Mouse (Mus musculus) erythroid progenitor cell, adult 5-6 weeks (primary cell): Measurements from ENCODE around the gene Bcl2l13. TPM values are rescaled to one million over a fixed set of nuclear protein-coding genes. Genes with fewer than 3 reads are reported as not detected.
"Not testable (repeated sequence)": the region's sequence is repeated elsewhere in the genome, so short reads cannot be mapped to it uniquely, and the experiment has no call there.

ENCODE experiments used
- ATAC-seq: replicated peaks from 2 replicates; pipeline ENCODE4 v1.8.0; 2016; ENCODE audit warnings: moderate number of reproducible peaks, mild to moderate bottlenecking, moderate TSS enrichment, inconsistent platforms; ENCODE audit not compliant: poor library complexity, low FRiP score, severe bottlenecking
- total RNA-seq, 2 experiments: library from RNA; stranded (forward) in 1 of 2; stranded (reverse) in 1 of 2; fragments of 150-400 nt in 1 of 2; fragments of 186-747, 209-891 nt in 1 of 2; gene quantifications; 2 replicates each; pipeline versions ENCODE4 v1.2.3 to v1.2.4; 2015 to 2017; ENCODE audit warnings: low replicate concordance in 2 of 2

Gene Bcl2l13
- total RNA-seq, 2 experiments from 2014 or later: 36.0 to 60.8 TPM

DNA sequence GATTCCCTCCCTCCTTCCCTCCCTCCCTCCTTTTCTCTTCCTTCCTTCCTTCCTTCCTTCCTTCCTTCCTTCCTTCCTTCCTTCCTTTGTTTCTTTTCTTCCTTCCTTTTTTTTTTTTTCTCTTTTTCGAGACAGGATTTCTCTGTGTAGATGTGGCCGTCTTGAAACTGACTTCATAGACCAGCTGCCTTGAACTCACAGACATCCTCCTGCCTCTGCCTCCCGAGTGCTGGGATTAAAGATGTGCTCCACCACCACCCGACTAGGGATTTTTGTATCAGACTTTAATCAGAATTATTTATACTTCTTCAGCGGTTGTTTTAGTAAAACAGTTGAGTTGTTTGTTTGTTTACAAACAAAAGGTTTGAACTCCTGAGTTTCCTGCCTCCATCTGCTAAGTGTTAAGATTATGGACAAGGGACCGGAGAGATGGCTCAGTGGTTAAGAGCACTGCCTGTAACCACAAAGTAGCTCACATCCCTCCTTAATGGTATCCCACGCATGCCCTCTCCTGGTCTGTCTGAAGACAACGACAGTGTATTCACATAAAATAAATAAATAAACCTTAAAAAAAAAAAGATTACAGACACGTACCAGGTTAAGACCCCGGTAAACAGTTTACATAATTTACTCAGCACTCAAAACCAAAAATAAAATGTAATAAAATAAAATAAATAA, 12.9 kb upstream of the Bcl2l13 start:
- ATAC-seq: peak; percentile 56

DNA sequence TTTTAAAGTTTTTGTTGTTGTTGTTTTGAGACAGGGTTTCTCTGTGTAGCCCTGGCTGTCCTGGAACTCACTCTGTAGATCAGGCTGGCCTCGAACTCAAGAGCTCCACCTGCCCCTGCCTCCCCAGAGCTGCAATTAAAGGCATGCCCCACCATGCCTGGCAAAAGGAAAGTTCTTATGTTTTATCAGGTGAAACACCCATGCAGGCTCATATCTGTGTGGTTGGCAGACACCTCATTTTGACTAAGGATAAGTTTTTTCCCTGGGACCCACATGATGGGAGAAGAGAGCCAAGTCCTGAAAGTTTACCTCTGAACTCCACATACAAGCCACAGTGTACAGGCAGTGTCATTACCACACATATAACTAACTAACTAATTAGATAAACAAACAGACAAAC, 6.0 kb upstream of the Bcl2l13 start:
- peak; percentile 79 for ATAC-seq

DNA sequence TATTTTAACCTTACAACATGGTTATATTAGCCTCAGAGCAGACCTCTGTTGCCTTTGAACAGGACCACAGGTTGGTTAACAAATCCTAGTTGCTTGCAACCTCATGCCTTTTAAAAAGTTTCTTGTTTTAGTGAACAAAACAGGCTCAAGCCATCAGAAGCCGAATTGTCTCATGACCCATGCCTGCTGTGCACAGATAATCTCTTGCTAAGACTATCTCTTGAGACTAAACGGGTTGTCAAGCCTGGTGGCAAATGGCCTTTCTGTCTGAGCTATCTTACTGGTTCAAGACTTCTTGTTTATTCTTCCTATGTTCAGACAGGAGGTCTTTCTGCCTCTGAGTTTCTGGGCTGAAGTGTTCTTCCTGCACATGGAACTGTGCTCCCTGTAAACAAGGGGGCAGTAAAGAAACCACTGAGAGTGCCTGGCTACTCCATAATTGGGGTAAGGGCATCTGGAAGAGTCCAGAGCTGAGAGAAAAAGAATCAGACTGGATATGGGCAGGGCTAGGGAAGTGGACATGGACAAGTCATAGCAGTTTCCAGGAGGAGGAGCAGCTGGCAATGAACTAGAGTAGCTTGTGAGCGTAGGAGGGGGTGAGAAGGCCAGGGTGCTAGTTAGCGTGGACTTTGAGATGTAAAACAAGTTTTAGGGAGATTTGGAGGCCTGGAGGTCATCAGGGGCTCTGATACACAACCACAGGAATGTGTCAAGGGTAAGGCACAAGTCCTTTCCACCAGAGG, 5.0 kb upstream of the Bcl2l13 start:
- peak; percentile 67 for ATAC-seq

DNA sequence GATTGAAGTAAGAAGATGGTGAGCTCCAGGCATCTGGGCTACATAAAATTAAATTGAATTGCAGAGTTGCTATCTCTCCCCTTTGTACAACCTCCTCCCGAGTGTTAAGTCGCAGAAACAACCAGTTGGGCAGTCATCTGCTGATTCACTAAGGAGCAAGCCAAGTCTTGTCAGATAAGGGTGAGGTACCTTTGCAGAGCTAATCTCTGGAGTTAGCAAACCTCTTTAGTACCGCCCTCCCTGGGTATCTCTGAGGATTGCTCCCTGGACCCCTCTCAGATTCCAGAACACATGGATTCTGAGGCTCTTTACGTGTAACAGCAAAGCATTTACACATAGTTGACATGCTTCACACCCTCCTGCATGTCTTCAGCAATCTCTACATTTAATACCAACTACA, 3.9 kb upstream of the Bcl2l13 start:
- peak; percentile 59 for ATAC-seq

DNA sequence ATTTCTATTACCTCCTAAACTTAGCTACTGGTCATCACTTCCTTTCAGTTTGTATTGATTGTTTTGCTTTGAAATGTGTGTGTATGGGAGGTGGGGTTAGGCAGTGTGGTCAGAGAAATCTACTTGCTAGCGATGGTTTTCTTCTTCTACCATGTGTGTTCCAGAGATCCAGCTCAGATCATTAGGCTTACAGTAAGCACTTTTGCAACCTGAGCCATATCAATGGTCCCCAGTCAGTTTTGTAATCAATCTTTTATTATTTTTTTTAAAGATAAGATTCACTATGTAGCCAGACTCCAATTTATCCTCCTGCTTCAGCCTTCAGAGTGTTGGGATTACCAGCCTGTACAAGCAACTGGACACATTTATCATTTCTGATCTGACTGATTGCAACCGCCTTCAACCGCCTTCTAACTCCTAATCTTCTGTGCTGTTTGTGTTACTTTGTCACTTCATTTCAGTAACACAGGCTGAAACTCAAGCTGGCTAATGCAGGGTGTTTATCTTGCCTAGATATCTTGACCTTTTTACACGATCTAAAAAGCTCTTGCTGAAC, 1.2 kb upstream of the Bcl2l13 start:
- ATAC-seq: no peak

DNA sequence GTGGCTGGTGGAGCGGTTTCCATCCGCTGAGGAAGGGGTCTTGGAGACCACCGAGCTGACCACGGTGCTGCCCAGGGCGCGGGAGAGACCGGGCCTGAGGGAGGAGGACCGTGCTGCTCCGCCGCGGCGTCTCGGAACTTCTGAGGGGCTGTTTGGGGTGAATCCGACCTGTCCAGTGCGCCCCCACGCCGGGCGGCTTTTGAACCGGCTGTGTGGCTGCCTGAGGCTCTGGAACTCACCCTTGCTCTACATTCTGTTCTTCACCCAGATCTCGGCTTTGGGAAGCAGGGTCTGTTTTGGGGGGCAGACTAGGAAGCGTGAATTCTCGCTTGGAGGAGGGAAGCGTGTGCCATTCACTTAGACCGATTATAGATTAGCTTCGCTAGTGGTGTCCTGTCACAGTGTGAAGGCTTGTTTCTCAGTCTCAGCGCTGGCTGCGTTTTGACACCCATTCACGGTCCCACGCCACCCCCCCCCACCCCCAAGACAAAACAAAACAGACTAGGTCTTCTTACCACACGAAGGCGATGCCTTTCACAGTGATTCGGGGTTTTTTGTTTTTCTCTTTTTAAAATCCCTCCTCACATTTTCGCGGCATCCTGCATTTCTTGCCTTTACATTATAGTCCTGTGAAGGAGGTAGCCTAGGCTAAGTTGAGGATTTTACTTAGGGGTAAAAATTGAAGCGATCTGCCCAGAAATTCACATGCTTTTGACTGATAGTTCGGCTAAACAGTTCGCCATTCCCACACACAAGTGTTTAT, 558 bp downstream of the Bcl2l13 start:
- 0 out of 2 replicates have a peak, but pooled peaks have one; percentile 13 for ATAC-seq

DNA sequence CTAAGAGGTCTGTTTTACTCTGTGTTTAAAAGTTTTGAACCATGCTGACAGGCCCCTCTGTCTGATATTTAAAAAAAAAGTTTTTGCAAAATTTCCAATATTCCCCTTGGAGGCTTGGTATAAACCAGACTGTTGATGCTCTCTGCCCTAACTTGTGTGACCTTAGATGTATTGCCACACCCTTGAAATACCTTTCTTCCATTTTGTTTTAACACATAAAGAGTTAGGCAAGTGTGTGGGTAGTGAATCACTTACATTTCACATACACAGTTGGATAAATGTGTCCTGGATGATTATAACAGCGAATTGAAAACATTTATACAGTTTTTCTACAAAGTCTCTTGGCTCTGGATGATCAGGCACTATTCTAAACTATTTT, 1.1 kb downstream of the Bcl2l13 start:
- no peak for ATAC-seq

DNA sequence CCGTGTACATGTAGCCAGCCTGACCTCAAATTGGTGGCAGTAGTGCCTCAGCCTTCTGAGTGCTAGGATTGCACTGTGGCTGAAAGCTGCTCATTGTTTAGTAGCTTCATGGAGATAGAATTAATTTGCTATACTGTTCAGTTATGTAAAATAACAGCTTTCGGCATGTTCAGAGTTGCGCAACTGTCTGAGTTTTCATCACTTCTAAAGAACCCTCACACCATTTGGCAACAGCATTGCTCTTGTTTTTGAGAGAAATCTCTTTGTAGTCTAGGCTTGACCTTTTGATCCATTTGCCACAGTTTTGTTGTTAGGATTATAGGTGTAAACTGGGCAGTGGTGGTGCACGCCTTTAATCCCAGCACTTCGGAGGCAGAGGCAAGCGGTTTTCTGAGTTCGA, 4.2 kb downstream of the Bcl2l13 start:
- no peak for ATAC-seq

DNA sequence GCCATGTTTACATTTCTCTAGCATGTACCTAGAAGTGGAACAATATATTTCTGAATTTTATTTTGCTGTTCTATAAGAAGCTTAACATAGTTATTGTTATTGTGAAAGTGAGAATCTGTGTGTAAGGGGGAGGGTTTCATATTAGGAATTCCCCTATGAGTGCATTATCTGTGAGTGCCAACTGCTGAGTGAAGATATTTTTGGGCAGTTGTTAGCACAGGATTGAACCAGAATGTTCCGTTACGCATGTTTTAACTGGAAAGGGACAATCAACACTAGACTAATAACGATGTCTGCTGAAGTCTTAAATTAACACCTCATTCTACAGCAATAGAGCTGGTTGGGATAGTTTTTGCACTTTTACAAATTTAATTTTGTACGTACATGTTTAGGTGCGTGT, 5.7 kb downstream of the Bcl2l13 start:
- no peak; the same call in 1 of the 2 replicates for ATAC-seq

DNA sequence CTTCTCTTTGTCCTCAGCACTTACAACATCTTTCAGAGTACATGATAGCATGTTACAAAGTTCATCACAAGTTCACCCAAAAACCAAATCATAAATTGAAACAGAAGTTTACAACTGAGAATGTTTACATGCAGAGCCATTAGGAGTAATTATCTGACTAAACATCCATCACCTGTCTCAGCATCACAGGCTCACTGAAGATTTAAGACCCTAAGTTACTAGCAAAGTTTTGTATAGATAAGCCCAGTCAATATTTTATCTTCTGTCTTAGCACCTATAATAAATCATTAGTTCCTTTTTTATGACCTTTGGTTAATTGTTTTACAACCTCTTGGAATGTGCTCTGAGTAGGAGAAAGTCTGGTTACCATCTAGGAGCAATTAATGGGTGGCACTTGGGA, 14.7 kb downstream of the Bcl2l13 start:
- ATAC-seq: not testable (repeated sequence)

DNA sequence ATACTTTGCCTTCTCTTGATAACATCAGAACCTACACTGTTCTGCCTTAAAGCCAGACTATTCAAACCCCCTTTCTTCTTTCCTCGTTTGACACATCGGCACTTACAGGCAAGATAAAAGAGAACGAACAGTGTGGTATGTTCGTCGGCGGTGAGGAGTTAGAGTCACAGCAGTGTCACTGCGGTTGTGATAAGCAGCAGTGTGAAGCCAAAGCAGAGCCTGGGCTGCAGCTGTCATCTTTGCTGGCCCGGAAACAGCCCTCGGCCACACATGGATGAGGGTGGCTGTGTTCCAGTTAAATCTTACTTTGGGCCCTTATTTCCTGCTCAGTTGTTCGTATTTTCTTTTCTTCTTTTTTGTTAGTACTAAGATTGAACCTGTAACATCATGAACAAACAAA, 18.4 kb downstream of the Bcl2l13 start:
- ATAC-seq: peak; percentile 81

DNA sequence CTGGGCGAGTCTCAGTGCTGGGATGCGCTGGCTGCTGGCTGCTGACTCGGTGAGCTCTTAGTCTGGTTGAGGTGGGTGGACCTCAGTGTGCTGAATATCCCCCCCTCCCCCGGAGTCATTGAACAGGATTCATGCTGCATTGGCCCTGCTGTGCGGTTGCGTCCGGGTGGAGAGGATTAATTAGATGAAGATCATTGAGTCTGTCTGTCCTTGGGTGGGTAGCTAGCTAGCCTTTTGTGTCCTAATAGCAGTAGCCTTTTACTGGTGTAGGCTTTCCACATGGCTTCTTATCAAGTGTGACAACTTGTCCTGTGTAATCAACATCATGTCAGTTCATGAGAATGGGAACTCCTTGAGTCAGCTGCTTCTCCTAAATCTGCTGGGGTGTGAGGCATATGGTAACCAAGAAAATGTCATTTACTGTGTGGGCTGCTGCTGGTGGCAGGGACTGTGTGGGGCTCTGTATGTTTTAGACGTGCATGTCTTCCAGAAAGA, 22.3 kb downstream of the Bcl2l13 start:
- ATAC-seq: no peak

DNA sequence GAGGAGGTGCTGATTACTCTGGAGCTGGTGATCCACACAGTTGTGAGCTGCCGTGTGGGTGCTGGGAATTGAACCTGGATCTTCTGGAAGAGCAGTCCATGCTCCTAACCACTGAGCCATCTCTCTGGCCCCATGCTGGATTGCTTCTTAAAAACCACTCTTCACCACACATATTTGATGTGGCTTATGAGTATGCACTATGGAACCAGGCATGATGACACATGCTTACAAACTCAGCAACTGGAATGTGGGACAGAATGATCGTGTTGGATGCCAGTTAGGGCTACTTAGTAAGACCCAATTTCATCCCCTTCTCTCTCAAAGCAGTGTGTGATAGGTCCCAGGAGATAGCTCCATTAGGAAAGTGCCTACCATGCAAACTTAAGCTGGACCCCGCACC, 24.1 kb downstream of the Bcl2l13 start:
- ATAC-seq: no peak

DNA sequence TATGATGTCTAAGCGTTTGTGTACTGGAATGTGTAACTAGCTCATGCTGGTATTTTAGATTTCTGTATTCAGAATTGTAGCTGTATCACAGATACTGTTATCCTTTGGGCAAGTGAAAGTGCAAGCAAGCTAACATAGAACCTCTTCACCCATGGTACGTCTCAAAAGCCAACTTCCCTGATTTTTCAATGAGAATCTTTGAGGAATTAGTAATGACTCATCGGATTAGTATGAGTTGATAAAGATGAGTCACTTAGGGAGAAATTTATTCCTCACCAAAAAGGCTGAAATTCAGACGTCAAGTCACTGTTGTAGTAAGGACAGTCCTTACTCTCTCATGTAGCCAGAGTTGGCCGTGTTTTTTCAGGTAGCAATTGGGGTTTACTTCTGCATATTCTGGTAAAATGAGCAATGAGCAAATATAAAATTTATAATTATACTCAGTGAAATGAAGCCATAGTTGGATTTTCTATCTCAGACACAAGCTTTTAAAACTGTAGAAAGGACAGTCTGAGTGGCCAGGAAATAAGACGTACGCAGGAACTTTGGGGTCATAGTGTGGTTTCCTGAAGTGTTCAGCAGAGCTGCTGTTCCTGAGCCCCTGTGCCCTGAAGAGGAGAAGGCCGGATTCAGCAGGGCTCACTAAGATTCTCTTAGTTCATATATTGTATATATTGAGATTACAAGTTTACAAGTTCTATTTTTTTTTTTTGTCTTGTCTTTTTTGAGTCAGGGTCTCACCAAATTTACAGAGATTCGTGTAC, 30.2 kb downstream of the Bcl2l13 start:
- no peak for ATAC-seq

DNA sequence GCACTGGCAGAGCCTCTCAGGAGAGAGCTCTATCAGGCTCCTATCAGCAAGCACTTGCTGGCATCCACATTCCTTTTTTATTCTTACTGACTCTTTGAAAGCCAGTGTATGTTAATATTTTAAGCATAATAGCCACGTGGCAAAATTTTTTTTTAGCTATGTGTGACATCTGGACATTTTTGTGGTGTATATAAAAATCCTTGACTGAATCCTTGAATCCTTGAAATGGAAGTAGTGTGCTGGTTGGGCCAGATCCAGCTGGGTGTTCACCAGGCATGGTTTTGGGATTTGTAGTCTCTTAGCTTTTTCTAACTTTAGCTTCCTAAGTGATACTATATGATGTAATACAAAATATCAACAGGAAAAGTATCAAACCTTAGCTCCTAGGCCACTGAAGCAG, 32.8 kb downstream of the Bcl2l13 start:
- ATAC-seq: no peak

DNA sequence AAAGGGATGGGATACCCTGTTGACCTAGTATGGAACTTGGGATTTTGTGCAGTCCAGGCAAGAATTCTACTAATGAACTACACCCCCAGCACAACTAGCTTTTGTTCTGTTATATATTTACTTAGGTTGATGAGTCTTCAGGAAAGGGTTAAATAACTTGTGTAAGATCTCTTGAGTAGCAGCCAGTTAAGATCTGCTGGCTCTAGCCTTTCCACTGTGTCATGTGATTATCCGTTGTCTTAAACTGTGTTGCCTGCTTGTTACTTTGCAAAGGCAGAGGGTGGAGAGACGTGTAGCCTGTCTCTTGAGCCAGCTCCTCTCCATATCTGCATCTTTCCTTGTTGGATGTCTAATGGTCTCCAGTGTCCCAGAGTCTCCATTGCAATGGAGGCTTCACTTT, 35.3 kb downstream of the Bcl2l13 start:
- ATAC-seq: no peak

DNA sequence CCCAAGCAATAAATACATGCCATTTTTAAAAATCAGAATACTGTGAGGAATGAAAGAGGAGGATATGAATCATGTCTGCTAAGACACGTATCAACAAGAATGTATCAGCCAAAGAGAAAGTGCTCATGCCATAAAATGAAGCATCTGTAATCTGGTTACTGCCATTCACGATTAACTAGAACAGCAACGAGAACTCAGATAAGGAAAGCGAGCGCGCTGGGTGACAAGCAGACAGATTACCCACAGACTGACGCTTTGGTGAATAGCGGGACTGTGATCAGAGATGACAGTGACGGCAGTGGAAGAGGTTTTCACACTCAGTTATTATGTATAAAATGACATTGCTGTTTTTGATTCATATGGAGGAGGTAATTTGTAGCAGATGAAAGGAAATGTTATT, 37.9 kb downstream of the Bcl2l13 start:
- ATAC-seq: no peak

DNA sequence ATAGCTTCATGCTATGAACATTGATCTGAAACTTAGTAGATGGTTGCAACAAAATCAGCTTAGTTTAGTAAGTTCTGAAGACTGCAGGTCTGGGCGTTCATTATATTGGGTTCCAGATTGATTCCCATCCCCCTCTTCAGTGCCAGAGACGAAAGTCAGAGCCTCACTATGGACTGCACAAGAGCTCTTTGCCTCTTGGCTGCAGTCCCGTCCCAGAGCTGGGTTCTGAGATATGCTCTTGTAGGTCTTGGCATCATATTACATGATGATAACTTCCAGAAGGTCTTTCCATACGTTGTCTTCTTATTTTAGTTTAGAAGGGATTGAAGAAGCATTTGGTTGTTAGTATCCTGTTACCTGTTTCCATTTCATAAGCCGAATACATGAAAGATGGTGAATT, 43.0 kb downstream of the Bcl2l13 start:
- no peak for ATAC-seq

DNA sequence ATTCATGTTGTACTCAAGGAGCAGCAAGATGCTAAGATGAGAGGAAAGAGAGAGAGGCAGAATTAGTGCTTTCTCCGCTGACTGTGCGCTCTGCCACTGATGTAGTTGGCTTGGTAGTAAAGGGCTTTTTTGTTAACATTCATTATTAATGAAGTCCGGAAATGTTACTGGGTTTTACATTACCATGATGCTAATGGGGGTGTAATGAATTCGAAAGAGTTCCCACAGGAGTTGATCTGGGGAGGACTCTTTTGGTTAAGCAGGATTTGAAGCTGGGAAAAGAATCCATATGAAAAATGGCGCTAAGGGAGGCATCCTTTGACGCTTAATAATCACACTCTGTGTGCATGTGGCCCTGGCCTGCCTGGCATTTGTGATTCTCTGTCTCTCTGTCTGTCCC, 48.4 kb downstream of the Bcl2l13 start:
- no peak for ATAC-seq

DNA sequence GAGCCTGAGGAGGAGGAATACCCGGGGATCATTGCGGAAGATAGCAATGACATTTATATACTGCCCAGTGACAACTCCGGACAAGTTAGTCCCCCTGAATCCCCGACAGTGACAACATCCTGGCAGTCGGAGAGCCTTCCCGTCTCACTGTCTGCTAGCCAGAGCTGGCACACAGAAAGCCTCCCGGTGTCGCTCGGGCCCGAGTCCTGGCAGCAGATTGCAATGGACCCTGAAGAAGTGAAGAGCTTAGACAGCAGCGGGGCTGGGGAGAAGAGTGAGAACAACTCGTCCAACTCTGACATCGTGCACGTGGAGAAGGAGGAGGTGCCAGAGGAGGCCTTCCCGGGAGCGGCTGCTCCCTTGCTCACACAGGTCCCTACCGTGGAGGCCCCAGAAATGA, 50.7 kb downstream of the Bcl2l13 start:
- ATAC-seq: no peak
